Mouse (Mus musculus): ENCODE data around the gene Xndc1. TPM values are rescaled to one million over a fixed set of nuclear protein-coding genes. Genes with fewer than 3 reads are reported as not detected.
"Not testable (repeated sequence)": the region's sequence is repeated elsewhere in the genome, so short reads cannot be mapped to it uniquely, and the experiment has no call there.

The Xndc1 gene
- 10 to 100 TPM; 11.8 to 12.0 TPM for total RNA-seq (2021)
- 22.3 and 29.9 TPM in 2 replicates for polyA plus RNA-seq (2012; rRNA removed)
- long read RNA-seq, partial matches to known transcripts: 0 of 1 reads
- long read RNA-seq, other reads (novel, unspliced or antisense): 1 of 1 reads

GRCm38 (mm10) chr7:102065046-102065891, at the start of gene Xndc1, which contains the start of the genes Rnf121 and Xntrpc:
Gene Xndc1, plus strand, starts transcription at chr7:102065511.
Gene Rnf121, minus strand, starts transcription at chr7:102065469.
Gene Xntrpc, plus strand, starts transcription at chr7:102065713.
- peak; percentile 96 for DNase-seq

GRCm38 (mm10) chr7:102016936-102017335, 48.4 kb upstream of the Xndc1 start:
- DNase-seq: peak; percentile 35

- peak; percentile 61 for DNase-seq
These were observed 47.9 kb upstream of the Xndc1 start for GRCm38 (mm10) chr7:102017452-102017851.

- peak; percentile 51 for DNase-seq
These were observed 47.3 kb upstream of the Xndc1 start for GRCm38 (mm10) chr7:102018034-102018433.

GRCm38 (mm10) chr7:102018590-102018989, 46.7 kb upstream of the Xndc1 start, which contains the start of gene Il18bp:
Gene Il18bp, minus strand, starts transcription at chr7:102018690.
- no peak for DNase-seq

GRCm38 (mm10) chr7:102019362-102019761, 45.9 kb upstream of the Xndc1 start:
- no peak for DNase-seq

GRCm38 (mm10) chr7:102020934-102021333, 44.4 kb upstream of the Xndc1 start:
- not testable (repeated sequence) for DNase-seq

GRCm38 (mm10) chr7:102023821-102024220, 41.5 kb upstream of the Xndc1 start:
- DNase-seq: no peak

GRCm38 (mm10) chr7:102025187-102026119, 39.9 kb upstream of the Xndc1 start:
- peak; percentile 17 for DNase-seq

- peak; percentile 35 for DNase-seq
These were observed 30.4 kb upstream of the Xndc1 start for GRCm38 (mm10) chr7:102034904-102035303.

- no peak for DNase-seq
These were observed 29.8 kb upstream of the Xndc1 start for GRCm38 (mm10) chr7:102035534-102035933.

- no peak for DNase-seq
These were observed 28.0 kb upstream of the Xndc1 start for GRCm38 (mm10) chr7:102037318-102037717.

GRCm38 (mm10) chr7:102042314-102042713, 23.0 kb upstream of the Xndc1 start:
- no peak for DNase-seq

- DNase-seq: not testable (repeated sequence)
These were observed 16.8 kb upstream of the Xndc1 start for GRCm38 (mm10) chr7:102048524-102048923.

- DNase-seq: no peak
These were observed 4.0 kb upstream of the Xndc1 start for GRCm38 (mm10) chr7:102061353-102061752.

- DNase-seq: no peak
These were observed 3.1 kb upstream of the Xndc1 start for GRCm38 (mm10) chr7:102062203-102062602.

GRCm38 (mm10) chr7:102063891-102064290, 1.4 kb upstream of the Xndc1 start:
- no peak for DNase-seq

GRCm38 (mm10) chr7:102064655-102065045, 661 bp upstream of the Xndc1 start:
- no peak for DNase-seq

- DNase-seq: no peak
These were observed 1.1 kb downstream of the Xndc1 start for GRCm38 (mm10) chr7:102066363-102066762.

GRCm38 (mm10) chr7:102076714-102077296, 11.5 kb downstream of the Xndc1 start:
- DNase-seq: no peak

- peak; percentile 34 for DNase-seq
These were observed 13.2 kb downstream of the Xndc1 start for GRCm38 (mm10) chr7:102078517-102078916.

GRCm38 (mm10) chr7:102080311-102080710, 15.0 kb downstream of the Xndc1 start:
- no peak for DNase-seq
